Mouse (Mus musculus): ENCODE results near the gene Dnajc8. TPM values are rescaled to one million over a fixed set of nuclear protein-coding genes. Genes with fewer than 3 reads are reported as not detected.
"Not testable (repeated sequence)": the region's sequence is repeated elsewhere in the genome, so short reads cannot be mapped to it uniquely, and the experiment has no call there.

The Dnajc8 gene
- polyA plus RNA-seq, 1 experiment from 2014 or later, result 149 TPM

DNA sequence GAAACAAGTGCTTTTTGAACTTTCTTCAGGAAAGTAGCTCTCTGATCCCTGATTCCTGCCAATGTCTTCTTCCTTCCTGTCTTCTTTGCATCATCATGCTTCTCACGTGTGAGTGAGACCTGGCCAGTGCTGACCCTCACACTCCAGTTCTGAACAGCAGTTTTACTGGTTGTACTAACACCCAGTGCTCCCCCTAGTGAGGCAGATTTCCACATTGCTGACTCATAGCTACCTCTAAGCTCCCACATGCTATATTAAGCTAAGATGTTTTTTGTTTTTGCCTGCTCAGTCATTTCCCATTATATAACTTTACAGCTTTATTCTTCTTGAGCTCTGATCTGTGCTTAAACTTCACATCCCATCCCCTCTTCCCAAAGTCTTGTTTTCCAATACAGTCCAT lies 7.4 kb downstream of the Dnajc8 start:
- Histone ChIP-seq H3K36me3 (ENCODE audit: control insufficient read depth, insufficient read depth, low read length) (peaks cover 74% of the 10 kb centered on the region), H3K4me1 (ENCODE audit: control insufficient read depth, insufficient read depth, low read length) (no peaks in the 10 kb centered on the region)
- no peak for ATAC-seq (ENCODE audit: low FRiP score, low TSS enrichment)

DNA sequence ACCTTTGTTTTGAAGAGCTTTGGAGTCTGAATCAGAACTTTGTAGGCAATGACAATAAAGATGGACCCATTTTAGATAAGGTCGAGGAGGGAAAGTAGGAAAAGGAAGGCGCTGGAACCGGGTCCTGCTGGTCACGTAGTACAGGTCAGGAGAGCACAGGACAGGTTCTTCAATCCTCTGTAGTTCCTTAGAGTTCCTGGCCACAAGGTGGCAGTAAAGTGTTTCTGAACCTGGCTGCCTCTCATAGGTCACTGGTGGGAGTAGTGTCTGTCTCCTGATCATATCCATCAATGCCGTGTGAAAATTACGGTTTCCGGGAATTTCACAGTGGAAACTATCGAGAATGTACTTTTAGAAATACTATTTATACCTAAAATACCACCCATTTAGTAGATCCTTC lies 10.5 kb downstream of the Dnajc8 start:
- H3K36me3 ChIP-seq (ENCODE audit: control insufficient read depth, insufficient read depth, low read length), result peaks cover 85% of the 10 kb centered on the region
- H3K4me2 ChIP-seq (ENCODE audit: low read length), result no peak overlapping the region
- H3K27ac ChIP-seq (replicated peaks; ENCODE audit: low read depth, low read length), result no peak overlapping the region
- WGBS, result 49% methylated on average over 8 of the region's 8 CpGs
- no peaks in the 10 kb centered on the region for H3K9me3 ChIP-seq (ENCODE audit: control insufficient read depth, low read length)
- ATAC-seq (ENCODE audit: low FRiP score, low TSS enrichment) (no peak), DNase-seq (peak; percentile 84)
- no peaks in the 10 kb centered on the region for H3K4me1 ChIP-seq (ENCODE audit: control insufficient read depth, insufficient read depth, low read length)
- H3K4me3 ChIP-seq (replicated peaks; ENCODE audit: low read depth, low read length), result no peak overlapping the region
- no peaks in the 10 kb centered on the region for H3K27me3 ChIP-seq (ENCODE audit: control insufficient read depth, insufficient read depth, low read length)
- H3K9ac ChIP-seq (replicated peaks; ENCODE audit: low read length), result no peak overlapping the region

More for the DNA sequence above, 7.4 kb downstream of the Dnajc8 start:
- no peak overlapping the region for H3K27ac ChIP-seq (replicated peaks; ENCODE audit: low read depth, low read length)
- H3K4me2 ChIP-seq (ENCODE audit: low read length), result no peak overlapping the region
- no peak overlapping the region for H3K4me3 ChIP-seq (replicated peaks; ENCODE audit: low read depth, low read length)
- H3K27me3 ChIP-seq (ENCODE audit: control insufficient read depth, insufficient read depth, low read length), result no peaks in the 10 kb centered on the region
- WGBS, result 67% methylated on average over 1 of the region's 1 CpGs
- no peaks in the 10 kb centered on the region for H3K9me3 ChIP-seq (ENCODE audit: control insufficient read depth, low read length)
- H3K9ac ChIP-seq (replicated peaks; ENCODE audit: low read length), result no peak overlapping the region
- no peak for DNase-seq

DNA sequence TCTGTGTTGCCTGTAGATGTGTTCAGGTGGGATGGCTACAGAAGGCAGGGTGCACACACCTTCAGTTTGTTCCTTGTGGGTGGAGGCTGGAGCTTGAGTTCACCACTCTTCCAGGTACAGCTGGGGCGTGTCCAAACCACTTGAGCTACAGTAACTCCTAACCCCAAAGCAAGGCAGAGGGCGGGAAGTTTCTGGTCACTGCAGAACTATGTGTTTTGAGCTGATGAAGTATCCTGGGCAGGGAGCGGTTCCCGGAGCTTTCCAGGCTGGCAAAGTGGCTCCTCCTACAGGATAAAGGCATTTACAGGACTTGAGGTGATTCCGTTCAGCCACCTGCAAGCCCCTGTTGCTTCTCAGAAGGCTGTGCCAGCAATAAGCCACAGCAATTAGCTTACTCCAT lies 18.9 kb downstream of the Dnajc8 start:
- DNase-seq (no peak), ATAC-seq (ENCODE audit: low FRiP score, low TSS enrichment) (no peak)
- H3K4me2 ChIP-seq (ENCODE audit: low read length), result no peak overlapping the region
- no peaks in the 10 kb centered on the region for H3K27me3 ChIP-seq (ENCODE audit: control insufficient read depth, insufficient read depth, low read length)
- 79% methylated on average over 5 of the region's 5 CpGs for WGBS
- no peak overlapping the region for H3K9ac ChIP-seq (replicated peaks; ENCODE audit: low read length)
- H3K9me3 ChIP-seq (ENCODE audit: control insufficient read depth, low read length), result no peaks in the 10 kb centered on the region
- no peak overlapping the region for H3K4me3 ChIP-seq (replicated peaks; ENCODE audit: low read depth, low read length)
- no peaks in the 10 kb centered on the region for H3K4me1 ChIP-seq (ENCODE audit: control insufficient read depth, insufficient read depth, low read length)
- peaks cover 53% of the 10 kb centered on the region for H3K36me3 ChIP-seq (ENCODE audit: control insufficient read depth, insufficient read depth, low read length)
- no peak overlapping the region for H3K27ac ChIP-seq (replicated peaks; ENCODE audit: low read depth, low read length)

DNA sequence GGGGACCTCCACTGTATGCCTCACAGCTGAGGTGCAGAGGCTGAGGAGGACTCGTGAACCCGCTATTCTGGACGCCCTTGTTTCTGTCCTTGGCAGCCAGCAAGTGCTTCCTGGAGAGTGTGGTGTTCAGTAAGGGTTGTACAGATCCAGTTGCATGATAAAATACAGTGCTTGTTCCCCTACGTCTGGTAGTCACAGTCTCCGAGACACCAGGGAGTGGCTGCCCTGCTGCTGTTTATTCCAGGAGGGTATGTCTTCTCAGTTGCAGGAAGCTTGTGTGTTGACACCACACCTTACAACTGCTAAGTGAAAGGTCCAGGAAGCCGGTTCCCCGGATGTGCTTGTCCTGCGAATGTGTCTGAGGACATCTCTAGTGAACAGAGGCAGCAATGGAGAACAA lies 19.3 kb downstream of the Dnajc8 start:
- no peak overlapping the region for H3K27ac ChIP-seq (replicated peaks; ENCODE audit: low read depth, low read length)
- ATAC-seq (ENCODE audit: low FRiP score, low TSS enrichment) (no peak), DNase-seq (no peak)
- 82% methylated on average over 8 of the region's 8 CpGs for WGBS
- no peaks in the 10 kb centered on the region for H3K9me3 ChIP-seq (ENCODE audit: control insufficient read depth, low read length)
- H3K9ac ChIP-seq (replicated peaks; ENCODE audit: low read length), result no peak overlapping the region
- no peak overlapping the region for H3K4me2 ChIP-seq (ENCODE audit: low read length)
- no peak overlapping the region for H3K4me3 ChIP-seq (replicated peaks; ENCODE audit: low read depth, low read length)
- H3K27me3 ChIP-seq (ENCODE audit: control insufficient read depth, insufficient read depth, low read length), result no peaks in the 10 kb centered on the region
- H3K4me1 ChIP-seq (ENCODE audit: control insufficient read depth, insufficient read depth, low read length), result no peaks in the 10 kb centered on the region
- peaks cover 48% of the 10 kb centered on the region for H3K36me3 ChIP-seq (ENCODE audit: control insufficient read depth, insufficient read depth, low read length)

DNA sequence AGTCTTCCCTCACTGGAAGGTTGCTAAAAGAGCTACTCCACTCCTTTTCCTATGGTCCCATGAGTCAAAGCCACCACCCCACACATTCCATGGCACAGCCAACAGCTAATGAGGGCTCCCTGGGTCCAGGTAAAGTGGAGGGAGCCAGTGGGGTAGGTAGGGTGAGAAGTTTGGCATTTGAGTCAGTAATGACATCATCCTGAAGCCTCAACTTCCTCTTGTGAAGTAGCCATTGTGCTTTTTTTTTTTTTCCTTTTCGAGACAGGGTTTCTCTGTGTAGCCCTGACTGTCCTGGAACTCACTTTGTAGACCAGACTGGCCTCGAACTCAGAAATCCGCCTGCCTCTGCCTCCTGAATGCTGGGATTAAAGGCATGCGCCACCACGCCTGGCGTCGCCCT lies 20.2 kb downstream of the Dnajc8 start:
- 89% methylated on average over 7 of the region's 7 CpGs for WGBS
- not testable (repeated sequence) for H3K4me3 ChIP-seq (replicated peaks; ENCODE audit: low read depth, low read length); H3K27me3 ChIP-seq (ENCODE audit: control insufficient read depth, insufficient read depth, low read length); ATAC-seq (ENCODE audit: low FRiP score, low TSS enrichment); DNase-seq; H3K4me1 ChIP-seq (ENCODE audit: control insufficient read depth, insufficient read depth, low read length); H3K9me3 ChIP-seq (ENCODE audit: control insufficient read depth, low read length); H3K9ac ChIP-seq (replicated peaks; ENCODE audit: low read length); H3K4me2 ChIP-seq (ENCODE audit: low read length); H3K27ac ChIP-seq (replicated peaks; ENCODE audit: low read depth, low read length)
- H3K36me3 ChIP-seq (ENCODE audit: control insufficient read depth, insufficient read depth, low read length), result peaks cover 40% of the 10 kb centered on the region

DNA sequence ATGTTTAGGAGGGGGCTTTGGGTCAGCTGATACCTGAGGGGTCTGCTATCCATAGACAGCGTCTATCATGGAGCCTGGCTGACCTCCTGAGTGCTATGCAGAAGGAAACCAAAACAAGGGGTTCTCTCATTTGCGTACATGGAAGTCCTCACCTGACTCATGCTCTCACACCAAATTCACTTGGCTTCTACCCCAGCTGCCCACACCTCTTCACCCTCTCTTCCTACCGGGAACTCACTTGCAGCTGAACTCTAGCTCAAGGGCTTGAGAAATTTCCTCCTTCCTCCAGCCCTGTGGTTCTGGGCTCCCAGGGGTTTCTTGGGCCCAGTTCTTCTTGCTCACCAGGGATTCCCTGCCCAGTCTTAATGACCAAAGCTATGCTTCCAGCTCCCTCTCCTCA lies 27.9 kb downstream of the Dnajc8 start:
- no peaks in the 10 kb centered on the region for H3K27me3 ChIP-seq (ENCODE audit: control insufficient read depth, insufficient read depth, low read length)
- no peaks in the 10 kb centered on the region for H3K36me3 ChIP-seq (ENCODE audit: control insufficient read depth, insufficient read depth, low read length)
- no peak overlapping the region for H3K4me3 ChIP-seq (replicated peaks; ENCODE audit: low read depth, low read length)
- H3K9me3 ChIP-seq (ENCODE audit: control insufficient read depth, low read length), result no peaks in the 10 kb centered on the region
- no peak overlapping the region for H3K4me2 ChIP-seq (ENCODE audit: low read length)
- no peak overlapping the region for H3K27ac ChIP-seq (replicated peaks; ENCODE audit: low read depth, low read length)
- ATAC-seq (ENCODE audit: low FRiP score, low TSS enrichment), result no peak
- WGBS, result 94% methylated on average over 3 of the region's 3 CpGs
- DNase-seq, result no peak
- H3K9ac ChIP-seq (replicated peaks; ENCODE audit: low read length), result no peak overlapping the region
- no peaks in the 10 kb centered on the region for H3K4me1 ChIP-seq (ENCODE audit: control insufficient read depth, insufficient read depth, low read length)

DNA sequence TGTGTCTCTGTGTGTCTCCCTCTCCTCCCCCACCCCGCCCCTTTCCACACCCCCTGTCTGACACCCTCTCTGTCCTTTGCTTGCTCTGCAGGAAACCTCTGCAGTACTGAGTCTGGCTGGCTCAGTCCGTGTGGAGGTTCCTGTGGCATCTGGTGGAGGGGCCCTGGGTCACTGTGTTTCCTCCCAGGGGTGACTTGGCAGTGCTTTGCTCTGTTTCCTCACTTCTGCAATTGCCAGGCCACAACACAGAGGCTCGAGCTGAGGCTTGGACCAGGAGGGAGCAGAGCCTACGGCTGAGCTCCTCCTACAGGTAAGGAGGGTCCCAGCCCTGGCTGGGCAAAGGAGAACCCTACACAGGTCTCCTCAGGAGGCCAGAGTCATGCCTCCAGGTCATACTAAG lies 28.6 kb downstream of the Dnajc8 start, which contains the start of gene Ptafr:
Gene Ptafr (plus strand): TSS at position 103 of the 400 bp plus-strand sequence.
- no peak for ATAC-seq (ENCODE audit: low FRiP score, low TSS enrichment)
- Histone ChIP-seq H3K36me3 (ENCODE audit: control insufficient read depth, insufficient read depth, low read length) (no peaks in the 10 kb centered on the region), H3K27me3 (ENCODE audit: control insufficient read depth, insufficient read depth, low read length) (no peaks in the 10 kb centered on the region), H3K9me3 (ENCODE audit: control insufficient read depth, low read length) (no peaks in the 10 kb centered on the region), H3K4me3 (replicated peaks; ENCODE audit: low read depth, low read length) (no peak within 1 kb of the TSS), H3K9ac (replicated peaks; ENCODE audit: low read length) (no peak within 1 kb of the TSS), H3K27ac (replicated peaks; ENCODE audit: low read depth, low read length) (no peak within 1 kb of the TSS), H3K4me2 (ENCODE audit: low read length) (no peak within 1 kb of the TSS), H3K4me1 (ENCODE audit: control insufficient read depth, insufficient read depth, low read length) (no peaks in the 10 kb centered on the region)
- WGBS, result 58% methylated on average over 4 of the region's 4 CpGs
- DNase-seq, result no peak

DNA sequence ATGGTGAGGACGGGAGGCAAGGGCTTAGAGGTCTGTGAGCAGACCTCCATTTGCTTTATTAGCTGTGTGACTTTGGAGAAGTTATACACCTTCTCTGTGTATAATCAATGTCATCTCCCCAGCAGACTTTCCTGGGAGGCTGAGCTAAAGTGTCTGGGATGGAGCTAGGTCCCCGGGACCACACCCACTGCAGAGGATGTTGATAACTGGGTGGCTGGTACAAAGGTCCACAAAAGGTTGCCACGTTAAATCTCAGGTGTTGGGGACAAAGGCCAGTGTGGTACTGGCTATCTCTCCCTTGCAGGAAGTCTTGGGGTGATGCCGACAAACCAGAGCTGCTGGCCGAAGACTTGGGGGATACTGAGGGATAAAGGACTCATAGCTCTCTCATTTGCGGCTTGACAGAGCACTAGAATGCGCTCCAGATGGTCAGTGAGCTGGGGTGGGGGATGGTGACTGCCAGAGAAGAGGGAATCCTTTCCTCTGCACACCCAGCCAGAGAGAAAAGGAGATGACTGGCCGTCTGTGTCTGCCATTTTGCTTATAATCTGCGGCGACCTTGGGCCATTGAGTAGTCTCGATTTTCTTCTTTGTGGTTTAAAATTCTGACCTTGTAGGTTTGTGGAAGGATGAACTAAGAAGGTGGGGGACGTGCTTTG lies 29.9 kb downstream of the Dnajc8 start:
- DNase-seq, result no peak
- no peak overlapping the region for H3K27ac ChIP-seq (replicated peaks; ENCODE audit: low read depth, low read length)
- H3K4me3 ChIP-seq (replicated peaks; ENCODE audit: low read depth, low read length), result no peak overlapping the region
- H3K4me1 ChIP-seq (ENCODE audit: control insufficient read depth, insufficient read depth, low read length), result no peaks in the 10 kb centered on the region
- H3K36me3 ChIP-seq (ENCODE audit: control insufficient read depth, insufficient read depth, low read length), result no peaks in the 10 kb centered on the region
- H3K4me2 ChIP-seq (ENCODE audit: low read length), result no peak overlapping the region
- ATAC-seq (ENCODE audit: low FRiP score, low TSS enrichment), result no peak
- no peaks in the 10 kb centered on the region for H3K27me3 ChIP-seq (ENCODE audit: control insufficient read depth, insufficient read depth, low read length)
- H3K9ac ChIP-seq (replicated peaks; ENCODE audit: low read length), result no peak overlapping the region
- 81% methylated on average over 12 of the region's 12 CpGs for WGBS
- no peaks in the 10 kb centered on the region for H3K9me3 ChIP-seq (ENCODE audit: control insufficient read depth, low read length)

DNA sequence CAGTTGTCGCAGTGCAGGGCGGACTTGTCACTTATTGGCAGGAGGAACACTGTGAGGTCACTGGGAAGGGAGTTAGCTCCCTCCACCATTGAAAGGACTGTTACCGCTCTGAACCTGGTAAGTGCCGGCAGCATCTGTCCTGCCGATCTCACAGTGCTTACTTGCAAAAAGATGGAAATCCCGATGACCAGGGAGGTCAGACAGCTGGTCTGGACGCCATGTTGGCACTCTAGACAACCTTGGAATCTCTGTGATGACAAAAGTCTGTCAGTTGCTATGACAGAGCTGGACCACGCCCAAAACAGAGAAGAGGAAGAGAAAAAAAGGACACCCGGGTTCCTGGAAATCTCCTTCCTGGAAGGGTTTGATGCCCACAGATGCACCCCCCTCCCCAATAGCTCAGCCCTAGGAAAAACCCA lies 32.0 kb downstream of the Dnajc8 start:
- Histone ChIP-seq H3K4me3 (replicated peaks; ENCODE audit: low read depth, low read length) (no peak overlapping the region), H3K9me3 (ENCODE audit: control insufficient read depth, low read length) (no peaks in the 10 kb centered on the region), H3K9ac (replicated peaks; ENCODE audit: low read length) (no peak overlapping the region), H3K27ac (replicated peaks; ENCODE audit: low read depth, low read length) (no peak overlapping the region), H3K36me3 (ENCODE audit: control insufficient read depth, insufficient read depth, low read length) (no peaks in the 10 kb centered on the region), H3K4me1 (ENCODE audit: control insufficient read depth, insufficient read depth, low read length) (no peaks in the 10 kb centered on the region), H3K4me2 (ENCODE audit: low read length) (no peak overlapping the region), H3K27me3 (ENCODE audit: control insufficient read depth, insufficient read depth, low read length) (no peaks in the 10 kb centered on the region)
- 77% methylated on average over 9 of the region's 9 CpGs for WGBS
- ATAC-seq (ENCODE audit: low FRiP score, low TSS enrichment) (no peak), DNase-seq (no peak)
